In the genomic region with DNA sequence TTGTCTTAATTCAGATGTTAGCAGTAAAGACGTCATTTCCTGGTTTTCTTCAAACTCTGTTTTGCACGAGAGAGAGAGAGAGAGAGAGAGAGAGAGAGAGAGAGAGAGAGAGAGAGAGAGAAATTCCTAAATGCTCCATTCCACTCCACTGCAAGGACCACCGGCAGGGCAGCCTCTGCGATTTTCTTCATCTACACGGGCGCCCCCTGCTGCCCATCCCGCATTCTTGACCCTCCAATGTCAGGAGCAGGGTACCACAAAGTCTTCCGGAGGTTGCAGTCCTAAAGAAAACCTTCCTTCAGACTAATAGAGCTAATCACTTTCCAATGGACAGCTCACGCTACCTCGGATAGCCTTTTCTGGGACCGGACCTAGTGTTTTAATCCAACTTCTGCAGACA, we compare ENCODE assay signal across 7 mouse cellular contexts. TPM values are rescaled to one million over a fixed set of nuclear protein-coding genes. Genes with fewer than 3 reads are reported as not detected.
DNase-seq lines count a peak whose midpoint lies in the region; ATAC-seq lines count a peak whose summit lies in the region.

No protein-coding gene starts in this region.

- peak; percentile 79 for ATAC-seq in limb, embryonic 13.5 days (ENCODE audit: low FRiP score, low read depth)
- peak; percentile 86 for ATAC-seq in midbrain, embryonic 14.5 days (ENCODE audit: low FRiP score, low TSS enrichment)

- H3K36me3 ChIP-seq in limb, embryonic 13.5 days: peaks cover 16% of the 10 kb centered on the region; the same call in 1 of the 2 replicates
- H3K36me3 ChIP-seq in midbrain, embryonic 14.5 days (ENCODE audit: control insufficient read depth, insufficient read depth, low read length): no peaks in the 10 kb centered on the region

- H3K27me3 ChIP-seq in limb, embryonic 13.5 days: no peaks in the 10 kb centered on the region
- peaks cover 15% of the 10 kb centered on the region; the same call in 1 of the 2 replicates for H3K27me3 ChIP-seq in midbrain, embryonic 14.5 days (ENCODE audit: control insufficient read depth, insufficient read depth, low read length)

- H3K27ac ChIP-seq in limb, embryonic 13.5 days: peak overlapping the region; percentile 99
- no peak overlapping the region for H3K27ac ChIP-seq in midbrain, embryonic 14.5 days (replicated peaks; ENCODE audit: low read depth, low read length)

- H3K9me3 ChIP-seq in limb, embryonic 13.5 days: no peaks in the 10 kb centered on the region
- H3K9me3 ChIP-seq in midbrain, embryonic 14.5 days (ENCODE audit: control insufficient read depth, low read length): no peaks in the 10 kb centered on the region

- peak overlapping the region; percentile 80 for H3K4me2 ChIP-seq in limb, embryonic 13.5 days (replicated peaks)
- peak overlapping the region; percentile 99 for H3K4me2 ChIP-seq in midbrain, embryonic 14.5 days (ENCODE audit: low read length)

- WGBS in limb, embryonic 13.5 days: under 1% methylated on average over 11 of the region's 11 CpGs
- under 1% methylated on average over 11 of the region's 11 CpGs for WGBS in midbrain, embryonic 14.5 days

- DNase-seq in adrenal gland, adult 18-20 months (ENCODE audit: low spot score in 2 of 2): peak; percentile 69 to 79
- peak; percentile 93 for DNase-seq in embryo, embryonic 11 days
- DNase-seq in heart, adult 11 months: peak; percentile 96
- DNase-seq in kidney, adult 11 months: peak; percentile 51
- peak; percentile 92 for DNase-seq in midbrain, embryonic 14.5 days
- DNase-seq in spleen, postnatal 10 days (ENCODE audit: low spot score in 2 of 2): peak; percentile 44 to 77

- peak overlapping the region; percentile 98 for H3K9ac ChIP-seq in limb, embryonic 13.5 days
- H3K9ac ChIP-seq in midbrain, embryonic 14.5 days (replicated peaks; ENCODE audit: low read length): peak overlapping the region; percentile 61; the same call in 1 of the 2 replicates

- H3K4me3 ChIP-seq in limb, embryonic 13.5 days: peak overlapping the region; percentile 97
- H3K4me3 ChIP-seq in midbrain, embryonic 14.5 days (replicated peaks; ENCODE audit: low read depth, low read length): peak overlapping the region; percentile 71

- H3K4me1 ChIP-seq in limb, embryonic 13.5 days: peaks cover 55% of the 10 kb centered on the region
- peaks cover 7% of the 10 kb centered on the region for H3K4me1 ChIP-seq in midbrain, embryonic 14.5 days (ENCODE audit: control insufficient read depth, insufficient read depth, low read length)

RNA-seq across cellular contexts. Expression of gene Ltbp1, which starts 0.5 kb away (rescaled TPM):
- total RNA-seq in adrenal gland, adult 18-20 months (2021): 10 to 100 TPM; 13.9 to 15.2 TPM
- 61.3 and 64.7 TPM in 2 replicates for polyA plus RNA-seq in limb, embryonic 13.5 days (2015; fragmentation: Nextera tagmentation; extraction: Ambion mirVana)
- 1.2 and 2.5 TPM in 2 replicates for polyA plus RNA-seq in midbrain, embryonic 14.5 days (2014; fragmentation: Nextera tagmentation; extraction: Ambion mirVana)

Comparison
In these comparisons a context has a peak if more than half of its experiments do, and no peak if none do; other contexts are left out.
1. RNA of gene Ltbp1, which starts 0.5 kb away (polyA plus RNA-seq): 61.3 to 64.7 TPM in limb, embryonic 13.5 days; 1.2 to 2.5 TPM in midbrain, embryonic 14.5 days; every median in the first group is over 10 times any median in the second.
2. Peak in every context shown above with its lines, with median percentiles within 50 percentile points of each other: DNase-seq.